Mouse (Mus musculus) brain, embryonic 14.5 days (tissue): ENCODE measurements at regions not wholly inside any gene's neighbourhood (a gene's known extent, or its start where the extent isn't known, plus 50 kb on each side); places are given as distances from the start of the nearest gene placed in this dataset.

Experiments used
- CTCF ChIP-seq: fragments of 200-500 bp; IDR thresholded peaks from 2 replicates; pipeline ENCODE4 v1.5.1; 2012; ENCODE audit warnings: inconsistent platforms, mild to moderate bottlenecking, moderate library complexity, borderline replicate concordance; ENCODE audit not compliant: insufficient read depth, insufficient read length; ENCODE audit errors: extremely low read depth
- POLR2A ChIP-seq: fragments of 200-500 bp; IDR thresholded peaks from 2 replicates; pipeline ENCODE4 v1.6.1; 2012; ENCODE audit warnings: mild to moderate bottlenecking, inconsistent platforms, borderline replicate concordance; ENCODE audit not compliant: poor library complexity, insufficient read depth, insufficient read length, severe bottlenecking; ENCODE audit errors: extremely low read depth

- TF ChIP-seq CTCF: no peak
- TF ChIP-seq POLR2A: no peak
Measured at GRCm38 (mm10) chr2:137224702-137225552, 108.5 kb upstream of the Jag1 start.
